Mouse (Mus musculus): ENCODE measurements around the gene Mgp.

GRCm38 (mm10) chr6:136857186-136857872 is 18.3 kb downstream of the Mgp start, which contains the start of gene Art4:
- TF ChIP-seq POLR2A (IDR thresholded peaks at IDR 0.05; ENCODE audit: insufficient read length, low read depth) = no peak
- TF ChIP-seq MYOG (IDR thresholded peaks at IDR 0.05; ENCODE audit: control insufficient read depth in 1 of 3, insufficient read depth in 1 of 3, insufficient read length in 2 of 3, low read depth in 2 of 3) = no peak
- no peak for TF ChIP-seq USF1 (IDR thresholded peaks at IDR 0.05; ENCODE audit: low read depth)
- TF ChIP-seq CEBPB (IDR thresholded peaks at IDR 0.05; ENCODE audit: insufficient read depth, poor library complexity, severe bottlenecking) = no peak
- TF ChIP-seq MAX (IDR thresholded peaks at IDR 0.05; ENCODE audit: low read depth) = no peak
- TF ChIP-seq TCF12 (IDR thresholded peaks at IDR 0.05; ENCODE audit: insufficient read depth, poor library complexity, severe bottlenecking) = no peak
- no peak for TF ChIP-seq MYOD1 (IDR thresholded peaks at IDR 0.05; ENCODE audit: control insufficient read depth in 1 of 3, insufficient read length in 2 of 3, low read depth in 2 of 3)
- TF ChIP-seq POLR2AphosphoS2 (IDR thresholded peaks at IDR 0.05; ENCODE audit: insufficient read length, low read depth) = no peak

Measured in myocyte (in vitro differentiated cells).